Mouse (Mus musculus) kidney, embryonic 16.5 days (tissue): ENCODE measurements at regions not wholly inside any gene's neighbourhood (a gene's known extent, or its start where the extent isn't known, plus 50 kb on each side); places are given as distances from the start of the nearest gene placed in this dataset.
"Not testable (repeated sequence)": the region's sequence is repeated elsewhere in the genome, so short reads cannot be mapped to it uniquely, and the experiment has no call there.

ENCODE experiments used
- ATAC-seq: fragments of 200-750 bp; cut with Nextera tagmentation; 2 replicates; pipeline ENCODE4 v1.8.0; 2017; ENCODE audit warnings: moderate TSS enrichment; ENCODE audit not compliant: low FRiP score, low TSS enrichment
- H3K27ac ChIP-seq: fragments of 300-500 bp; sonication (generic); 2 replicates; pipeline ENCODE4 v1.5.1; 2014; ENCODE audit warnings: low read length
- H3K27me3 ChIP-seq: fragments of 300-500 bp; sonication (generic); 2 replicates; pipeline ENCODE4 v1.6.1; 2014; ENCODE audit warnings: low read length, control low read depth, mixed read lengths; ENCODE audit not compliant: insufficient read depth
- H3K36me3 ChIP-seq: fragments of 300-500 bp; sonication (generic); 2 replicates; pipeline ENCODE4 v1.6.1; 2014; ENCODE audit warnings: low read length, control low read depth, mixed read lengths; ENCODE audit not compliant: insufficient read depth
- H3K4me1 ChIP-seq: fragments of 300-500 bp; sonication (generic); 2 replicates; pipeline ENCODE4 v1.6.1; 2014; ENCODE audit warnings: low read length, control low read depth, mixed read lengths; ENCODE audit not compliant: insufficient read depth
- H3K4me2 ChIP-seq: fragments of 300-500 bp; sonication (generic); replicated peaks from 2 replicates; pipeline ENCODE4 v1.6.1; 2014; ENCODE audit warnings: low read depth, low read length
- H3K4me3 ChIP-seq: fragments of 300-500 bp; sonication (generic); 2 replicates; pipeline ENCODE4 v1.5.1; 2014; ENCODE audit warnings: mild to moderate bottlenecking, low read length
- H3K9ac ChIP-seq: fragments of 300-500 bp; sonication (generic); replicated peaks from 2 replicates; pipeline ENCODE4 v1.6.1; 2014; ENCODE audit warnings: low read length
- H3K9me3 ChIP-seq: fragments of 300-500 bp; sonication (generic); 2 replicates; pipeline ENCODE4 v1.6.1; 2016; ENCODE audit warnings: low read length, control low read depth
- WGBS: fragments of 180-500 bp; shearing (Covaris S2); extraction: QIAGEN DNeasy Blood & Tissue Kit; methylation state at CpG from one replicate; pipeline ENCODE4 v1.1.7; 2014; 5-methylcytosine and 5-hydroxymethylcytosine counted together

DNA sequence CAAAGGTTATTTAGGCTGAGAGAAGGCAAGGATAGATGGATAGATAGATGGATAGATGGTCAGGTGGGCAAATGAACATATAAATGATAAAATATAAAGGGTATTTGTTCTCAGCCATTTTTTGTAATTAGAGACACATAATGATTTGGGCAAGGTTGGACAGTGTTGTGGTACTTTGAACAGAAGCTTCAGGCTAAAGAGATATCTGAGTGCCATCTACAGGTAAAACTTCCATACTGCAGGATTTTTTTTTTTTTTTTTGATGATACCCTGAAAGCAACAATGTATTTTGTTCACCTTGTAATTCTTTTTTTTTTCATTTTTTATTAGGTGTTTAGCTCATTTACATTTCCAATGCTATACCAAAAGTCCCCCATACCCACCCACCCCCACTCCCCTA is 110.1 kb upstream of the Trabd2b start:
- Histone ChIP-seq H3K4me3 (no peak overlapping the region), H3K9ac (no peak overlapping the region), H3K9me3 (no peaks in the 10 kb centered on the region), H3K27ac (no peak overlapping the region), H3K36me3 (no peaks in the 10 kb centered on the region), H3K27me3 (0 out of 2 replicates have a peak, but pooled peaks cover 3% of the 10 kb centered on the region), H3K4me1 (no peaks in the 10 kb centered on the region), H3K4me2 (no peak overlapping the region)
- ATAC-seq = no peak

DNA sequence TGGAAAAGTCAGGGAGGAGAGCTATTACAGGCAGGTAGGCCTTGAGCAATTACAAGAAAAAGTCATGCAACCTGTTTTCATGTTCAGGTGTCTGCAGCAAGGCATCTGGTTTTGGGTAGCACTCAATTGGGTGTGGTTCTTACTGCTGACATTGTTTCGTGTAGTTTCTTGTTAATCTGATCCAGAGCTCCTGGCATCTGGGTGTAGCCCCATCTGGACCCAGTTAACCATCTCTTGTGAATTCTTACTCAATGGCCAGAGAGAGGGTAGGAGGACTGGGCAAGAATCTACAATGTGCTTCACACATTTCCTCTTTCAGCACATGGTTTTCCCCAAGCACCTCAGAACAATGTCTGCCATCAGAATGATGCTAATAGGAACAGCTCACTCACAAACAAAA is 108.0 kb upstream of the Trabd2b start:
- 29% methylated on average over 1 of the region's 1 CpGs for WGBS
- not testable (repeated sequence) for H3K9me3 ChIP-seq, H3K9ac ChIP-seq, ATAC-seq, H3K36me3 ChIP-seq, H3K4me2 ChIP-seq, H3K27ac ChIP-seq, H3K4me3 ChIP-seq, H3K4me1 ChIP-seq
- H3K27me3 ChIP-seq = peaks cover 12% of the 10 kb centered on the region; the same call in 1 of the 2 replicates

DNA sequence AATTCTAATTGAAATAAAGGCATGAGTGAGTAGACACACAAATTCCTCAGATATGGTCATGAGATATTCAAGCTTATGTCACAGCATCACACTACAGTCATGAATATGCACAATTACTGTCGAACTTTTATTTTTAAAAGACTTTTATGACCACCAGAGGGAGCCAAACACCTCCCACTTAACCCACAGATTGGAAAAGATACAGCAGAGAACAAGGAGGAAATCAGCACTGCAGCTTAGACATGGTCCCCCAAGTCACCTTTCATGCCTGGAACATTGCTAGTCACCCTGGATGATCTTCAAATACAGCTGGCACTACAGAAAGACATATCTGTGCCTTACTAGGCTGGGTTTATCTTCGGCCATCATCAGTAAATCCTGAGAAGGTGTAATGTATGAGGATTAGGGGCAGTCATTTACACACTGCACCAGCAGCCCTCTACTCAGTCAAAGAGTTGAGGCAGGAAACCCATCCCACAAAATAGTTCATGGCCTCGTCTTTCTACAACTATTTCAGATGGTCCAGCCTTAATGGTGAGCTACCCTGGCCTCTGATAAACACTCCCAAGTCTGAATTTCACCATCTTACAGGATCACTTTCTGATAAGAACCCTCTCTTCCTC is 106.0 kb upstream of the Trabd2b start:
- ATAC-seq = no peak
- no peak overlapping the region for H3K9ac ChIP-seq
- WGBS = 45% methylated on average over 3 of the region's 3 CpGs

DNA sequence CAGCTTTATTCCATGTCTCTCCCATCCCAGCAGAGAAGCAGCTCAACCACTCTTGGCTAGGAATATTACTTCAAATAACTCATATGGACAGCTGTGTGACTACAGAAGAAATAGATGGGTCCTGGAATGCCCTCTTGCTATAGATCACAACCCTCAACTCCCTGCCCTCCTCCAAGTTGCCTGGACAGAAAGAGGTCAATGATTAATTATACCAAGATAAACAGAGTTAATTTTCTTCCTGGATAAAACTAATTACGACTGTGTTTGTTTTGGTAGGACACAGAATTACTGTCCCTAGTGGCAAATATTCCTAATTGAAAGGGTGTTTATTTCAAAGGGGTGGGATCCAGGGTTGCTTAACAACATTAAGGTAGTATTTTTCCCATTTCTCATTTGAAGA is 101.9 kb upstream of the Trabd2b start:
- H3K9me3 ChIP-seq = no peaks in the 10 kb centered on the region
- no peak overlapping the region for H3K9ac ChIP-seq
- peaks cover 17% of the 10 kb centered on the region; the same call in 1 of the 2 replicates for H3K27me3 ChIP-seq
- H3K4me2 ChIP-seq = no peak overlapping the region
- peaks cover 13% of the 10 kb centered on the region; the same call in 1 of the 2 replicates for H3K4me1 ChIP-seq
- no peak overlapping the region for H3K27ac ChIP-seq
- H3K36me3 ChIP-seq = no peaks in the 10 kb centered on the region
- 5% methylated on average over 1 of the region's 1 CpGs for WGBS
- H3K4me3 ChIP-seq = no peak overlapping the region
- peak; percentile 74; the same call in 1 of the 2 replicates for ATAC-seq

More for the DNA sequence above, 106.0 kb upstream of the Trabd2b start:
- no peak overlapping the region for H3K4me2 ChIP-seq
- no peak overlapping the region for H3K27ac ChIP-seq
- H3K4me1 ChIP-seq = peaks cover 13% of the 10 kb centered on the region; the same call in 1 of the 2 replicates
- no peaks in the 10 kb centered on the region for H3K36me3 ChIP-seq
- no peaks in the 10 kb centered on the region for H3K9me3 ChIP-seq
- no peak overlapping the region for H3K4me3 ChIP-seq
- H3K27me3 ChIP-seq = peaks cover 15% of the 10 kb centered on the region; the same call in 1 of the 2 replicates

DNA sequence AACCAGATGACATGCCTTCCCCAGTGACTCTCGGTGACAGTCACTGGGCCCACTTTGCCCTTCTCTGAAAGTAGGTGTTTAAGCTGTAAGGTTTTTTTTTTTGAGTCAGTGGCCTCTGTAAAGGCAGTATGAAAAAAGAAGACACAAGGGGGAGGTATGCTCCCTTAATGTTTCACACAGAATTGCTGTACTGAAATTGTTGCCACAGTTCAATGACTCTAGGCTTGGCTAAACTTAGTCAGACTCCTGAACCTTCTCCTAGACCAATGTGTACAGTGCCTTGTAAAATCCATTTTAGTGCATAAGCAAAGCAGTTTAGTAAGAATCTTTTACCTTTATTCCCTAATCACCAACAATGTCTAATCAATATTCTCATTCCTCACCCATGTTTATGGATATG is 99.0 kb upstream of the Trabd2b start:
- H3K9ac ChIP-seq = no peak overlapping the region
- WGBS = 63% methylated on average over 1 of the region's 1 CpGs

DNA sequence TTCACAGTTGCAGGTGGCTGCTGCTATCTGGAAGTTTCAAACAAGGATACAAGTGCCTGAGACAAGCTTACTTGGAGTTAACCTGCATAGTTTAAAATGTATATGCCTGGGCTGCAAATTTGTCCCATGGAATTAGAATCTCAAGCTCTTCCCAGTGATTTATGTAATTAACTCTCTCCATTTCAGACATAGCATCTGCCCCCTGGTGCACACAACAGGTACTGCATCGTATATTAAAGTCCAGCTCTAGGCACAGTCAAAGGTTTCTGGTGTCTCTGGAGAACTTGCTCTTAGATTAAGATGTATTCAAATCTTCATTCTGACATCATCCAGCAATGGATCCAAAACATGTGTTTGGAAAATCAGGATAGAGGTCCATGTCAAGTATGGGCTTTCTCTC is 98.0 kb upstream of the Trabd2b start:
- Histone ChIP-seq H3K4me1 (peaks cover 13% of the 10 kb centered on the region; the same call in 1 of the 2 replicates), H3K36me3 (no peaks in the 10 kb centered on the region), H3K4me3 (no peak overlapping the region), H3K4me2 (no peak overlapping the region), H3K27me3 (peaks cover 5% of the 10 kb centered on the region; the same call in 1 of the 2 replicates), H3K27ac (no peak overlapping the region), H3K9ac (no peak overlapping the region), H3K9me3 (no peaks in the 10 kb centered on the region)
- 19% methylated on average over 1 of the region's 1 CpGs for WGBS
- ATAC-seq = no peak

More for the DNA sequence above, 99.0 kb upstream of the Trabd2b start:
- no peak overlapping the region for H3K4me2 ChIP-seq
- H3K9me3 ChIP-seq = no peaks in the 10 kb centered on the region
- H3K36me3 ChIP-seq = no peaks in the 10 kb centered on the region
- no peak overlapping the region for H3K27ac ChIP-seq
- ATAC-seq = no peak
- peaks cover 14% of the 10 kb centered on the region; the same call in 1 of the 2 replicates for H3K27me3 ChIP-seq
- no peak overlapping the region for H3K4me3 ChIP-seq
- H3K4me1 ChIP-seq = peaks cover 13% of the 10 kb centered on the region; the same call in 1 of the 2 replicates

DNA sequence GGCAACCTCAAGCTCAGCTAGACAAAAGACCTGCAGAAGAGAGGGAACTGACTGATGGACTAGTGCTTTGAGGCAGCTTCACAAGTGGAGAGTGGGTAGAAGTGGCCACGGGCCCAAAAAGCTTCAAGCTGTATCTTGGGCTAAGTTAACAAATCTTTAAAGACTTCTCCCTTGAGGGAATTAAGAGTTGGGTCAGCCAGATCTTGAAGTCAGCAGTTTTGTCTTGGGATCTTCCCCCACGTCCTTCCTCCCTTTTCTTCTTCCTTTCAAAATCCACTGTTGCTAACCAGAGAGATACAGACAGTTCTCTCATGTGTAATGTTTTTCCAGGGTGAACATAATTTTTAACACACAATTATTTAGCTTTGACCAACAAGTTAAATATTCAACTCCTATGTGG is 91.5 kb upstream of the Trabd2b start:
- no peaks in the 10 kb centered on the region for H3K9me3 ChIP-seq
- no peak for ATAC-seq
- H3K4me2 ChIP-seq = no peak overlapping the region
- H3K4me3 ChIP-seq = no peak overlapping the region
- no peaks in the 10 kb centered on the region for H3K4me1 ChIP-seq
- 59% methylated on average over 2 of the region's 2 CpGs for WGBS
- H3K27ac ChIP-seq = no peak overlapping the region
- no peak overlapping the region for H3K9ac ChIP-seq
- no peaks in the 10 kb centered on the region for H3K36me3 ChIP-seq
- H3K27me3 ChIP-seq = 0 out of 2 replicates have a peak, but pooled peaks cover 2% of the 10 kb centered on the region

DNA sequence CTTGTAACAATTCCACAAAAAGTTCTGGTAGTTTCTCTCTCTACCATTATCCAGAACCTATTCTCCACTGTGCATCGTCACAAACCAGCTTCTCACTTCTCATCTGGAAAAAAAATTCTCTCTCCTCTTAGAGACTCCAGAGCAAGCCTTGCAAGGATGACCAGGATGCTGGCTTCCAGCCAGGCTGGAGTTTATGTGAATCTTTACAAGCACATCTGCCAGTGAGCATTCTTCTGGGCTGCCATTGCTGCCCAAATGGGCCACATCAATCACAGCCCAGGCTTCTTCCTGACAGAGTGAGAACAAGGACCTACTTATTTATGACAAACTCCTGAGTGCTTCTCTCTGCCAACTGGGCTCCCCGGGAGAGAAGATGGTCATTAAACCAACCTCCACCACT is 91.0 kb upstream of the Trabd2b start:
- no peak overlapping the region for H3K27ac ChIP-seq
- H3K4me1 ChIP-seq = no peaks in the 10 kb centered on the region
- H3K36me3 ChIP-seq = no peaks in the 10 kb centered on the region
- H3K9me3 ChIP-seq = no peaks in the 10 kb centered on the region
- 0 out of 2 replicates have a peak, but pooled peaks cover 2% of the 10 kb centered on the region for H3K27me3 ChIP-seq
- no peak for ATAC-seq
- WGBS = 43% methylated on average over 2 of the region's 2 CpGs
- no peak overlapping the region for H3K4me2 ChIP-seq
- H3K9ac ChIP-seq = no peak overlapping the region
- H3K4me3 ChIP-seq = no peak overlapping the region

DNA sequence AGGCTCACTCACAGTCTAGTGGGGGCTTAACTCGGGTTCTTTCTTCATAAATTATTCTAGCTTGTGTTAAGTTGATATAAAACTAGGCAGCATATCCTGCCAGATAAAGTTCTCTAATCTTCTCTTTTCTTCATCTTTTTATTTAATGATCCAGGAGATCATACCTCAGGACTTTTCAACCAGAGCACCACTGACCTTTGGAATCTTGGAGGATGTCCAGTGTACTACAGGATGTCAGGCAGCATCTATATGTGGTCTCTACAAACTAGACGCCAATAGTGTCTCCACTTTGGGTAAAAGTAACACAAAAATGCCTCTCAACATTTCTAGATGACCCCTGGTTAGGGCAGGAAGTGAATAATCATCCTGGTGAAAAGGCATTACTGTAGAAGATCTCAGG is 89.4 kb upstream of the Trabd2b start:
- no peak for ATAC-seq
- Histone ChIP-seq H3K27ac (no peak overlapping the region), H3K4me1 (peaks cover 7% of the 10 kb centered on the region; the same call in 1 of the 2 replicates), H3K4me3 (no peak overlapping the region), H3K36me3 (no peaks in the 10 kb centered on the region), H3K4me2 (no peak overlapping the region), H3K27me3 (0 out of 2 replicates have a peak, but pooled peaks cover 2% of the 10 kb centered on the region), H3K9ac (no peak overlapping the region), H3K9me3 (no peaks in the 10 kb centered on the region)
- WGBS = 72% methylated on average over 2 of the region's 2 CpGs

DNA sequence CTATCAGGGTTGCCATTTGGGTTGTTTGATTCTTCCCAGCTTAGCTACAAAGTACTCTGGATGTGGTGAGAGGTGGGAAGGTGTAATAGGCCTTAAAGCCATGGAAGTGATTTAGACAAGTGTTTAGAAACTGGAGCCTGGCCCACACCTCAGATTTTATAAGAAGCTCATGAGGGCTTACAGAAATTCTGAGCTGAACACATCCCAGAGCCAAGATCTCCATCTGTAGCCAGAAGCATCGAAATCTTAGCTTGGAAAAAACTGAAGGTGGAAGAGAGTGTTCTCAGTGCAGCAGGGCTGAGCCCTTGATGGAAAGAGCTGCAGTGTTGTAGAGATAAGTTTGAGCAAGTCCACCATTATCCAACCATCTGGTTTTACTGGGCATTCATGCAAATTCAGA is 86.4 kb upstream of the Trabd2b start:
- no peak overlapping the region for H3K4me3 ChIP-seq
- 0 out of 2 replicates have a peak, but pooled peaks cover 5% of the 10 kb centered on the region for H3K27me3 ChIP-seq
- peaks cover 7% of the 10 kb centered on the region; the same call in 1 of the 2 replicates for H3K4me1 ChIP-seq
- H3K27ac ChIP-seq = no peak overlapping the region
- no peaks in the 10 kb centered on the region for H3K9me3 ChIP-seq
- no peaks in the 10 kb centered on the region for H3K36me3 ChIP-seq
- ATAC-seq = no peak
- no peak overlapping the region for H3K9ac ChIP-seq
- no peak overlapping the region for H3K4me2 ChIP-seq
- WGBS = 78% methylated on average over 1 of the region's 1 CpGs
